Mouse (Mus musculus): ENCODE measurements at regions not wholly inside any gene's neighbourhood (a gene's known extent, or its start where the extent isn't known, plus 50 kb on each side); places are given as distances from the start of the nearest gene placed in this dataset.

GRCm38 (mm10) chr1:13992978-13993377 lies 2100.1 kb downstream of the 4930444P10Rik start:
- Histone ChIP-seq H3K4me3 (replicated peaks; ENCODE audit: low read length) (no peak overlapping the region), H3K4me1 (ENCODE audit: control insufficient read depth, insufficient read depth, low read length) (no peaks in the 10 kb centered on the region), H3K27me3 (ENCODE audit: control insufficient read depth, insufficient read depth, low read length) (no peaks in the 10 kb centered on the region), H3K9ac (ENCODE audit: low read depth, low read length, severe bottlenecking) (no peak overlapping the region), H3K36me3 (ENCODE audit: control insufficient read depth, insufficient read depth, low read length) (no peaks in the 10 kb centered on the region), H3K9me3 (ENCODE audit: control insufficient read depth, low read length) (no peaks in the 10 kb centered on the region), H3K27ac (replicated peaks; ENCODE audit: low read depth, low read length) (no peak overlapping the region), H3K4me2 (replicated peaks; ENCODE audit: low read depth, low read length, severe bottlenecking) (no peak overlapping the region)
- 50% methylated on average over 9 of the region's 9 CpGs for WGBS
- DNase-seq (ENCODE audit: low spot score) (no peak), ATAC-seq (ENCODE audit: low FRiP score, low read depth) (peak; percentile 41; the same call in 1 of the 2 replicates)
- TF ChIP-seq POLR2A (IDR thresholded peaks at IDR 0.05; ENCODE audit: borderline replicate concordance, extremely low read depth, insufficient read depth, insufficient read length) = no peak

GRCm38 (mm10) chr1:13989360-13989759 lies 2103.8 kb downstream of the 4930444P10Rik start:
- H3K27me3 ChIP-seq (ENCODE audit: control insufficient read depth, insufficient read depth, low read length) = no peaks in the 10 kb centered on the region
- no peaks in the 10 kb centered on the region for H3K9me3 ChIP-seq (ENCODE audit: control insufficient read depth, low read length)
- no peak overlapping the region for H3K4me2 ChIP-seq (replicated peaks; ENCODE audit: low read depth, low read length, severe bottlenecking)
- ATAC-seq (ENCODE audit: low FRiP score, low read depth) (peak; percentile 63; the same call in 1 of the 2 replicates), DNase-seq (ENCODE audit: low spot score) (peak; percentile 59)
- no peak overlapping the region for H3K4me3 ChIP-seq (replicated peaks; ENCODE audit: low read length)
- no peak overlapping the region for H3K9ac ChIP-seq (ENCODE audit: low read depth, low read length, severe bottlenecking)
- no peak for TF ChIP-seq POLR2A (IDR thresholded peaks at IDR 0.05; ENCODE audit: borderline replicate concordance, extremely low read depth, insufficient read depth, insufficient read length)
- H3K4me1 ChIP-seq (ENCODE audit: control insufficient read depth, insufficient read depth, low read length) = no peaks in the 10 kb centered on the region
- 46% methylated on average over 3 of the region's 3 CpGs for WGBS
- H3K27ac ChIP-seq (replicated peaks; ENCODE audit: low read depth, low read length) = no peak overlapping the region
- H3K36me3 ChIP-seq (ENCODE audit: control insufficient read depth, insufficient read depth, low read length) = no peaks in the 10 kb centered on the region

- H3K4me1 ChIP-seq (ENCODE audit: control insufficient read depth, insufficient read depth, low read length) = no peaks in the 10 kb centered on the region
- 95% methylated on average over 2 of the region's 2 CpGs for WGBS
- no peak for DNase-seq (ENCODE audit: low spot score)
- no peak for TF ChIP-seq POLR2A (IDR thresholded peaks at IDR 0.05; ENCODE audit: borderline replicate concordance, extremely low read depth, insufficient read depth, insufficient read length)
- H3K27ac ChIP-seq (replicated peaks; ENCODE audit: low read depth, low read length) = no peak overlapping the region
- no peak for ATAC-seq (ENCODE audit: low FRiP score, low read depth)
- H3K9ac ChIP-seq (ENCODE audit: low read depth, low read length, severe bottlenecking) = no peak overlapping the region
- no peaks in the 10 kb centered on the region for H3K36me3 ChIP-seq (ENCODE audit: control insufficient read depth, insufficient read depth, low read length)
- no peak overlapping the region for H3K4me2 ChIP-seq (replicated peaks; ENCODE audit: low read depth, low read length, severe bottlenecking)
- H3K27me3 ChIP-seq (ENCODE audit: control insufficient read depth, insufficient read depth, low read length) = no peaks in the 10 kb centered on the region
- H3K4me3 ChIP-seq (replicated peaks; ENCODE audit: low read length) = no peak overlapping the region
- H3K9me3 ChIP-seq (ENCODE audit: control insufficient read depth, low read length) = no peaks in the 10 kb centered on the region
Observed at GRCm38 (mm10) chr1:13984833-13985232, 2108.3 kb downstream of the 4930444P10Rik start.

GRCm38 (mm10) chr1:13980273-13980672 lies 2112.9 kb downstream of the 4930444P10Rik start:
- no peak overlapping the region for H3K4me2 ChIP-seq (replicated peaks; ENCODE audit: low read depth, low read length, severe bottlenecking)
- no peak for TF ChIP-seq POLR2A (IDR thresholded peaks at IDR 0.05; ENCODE audit: borderline replicate concordance, extremely low read depth, insufficient read depth, insufficient read length)
- H3K4me3 ChIP-seq (replicated peaks; ENCODE audit: low read length) = no peak overlapping the region
- H3K4me1 ChIP-seq (ENCODE audit: control insufficient read depth, insufficient read depth, low read length) = no peaks in the 10 kb centered on the region
- H3K36me3 ChIP-seq (ENCODE audit: control insufficient read depth, insufficient read depth, low read length) = no peaks in the 10 kb centered on the region
- DNase-seq (ENCODE audit: low spot score) = no peak
- no peak overlapping the region for H3K27ac ChIP-seq (replicated peaks; ENCODE audit: low read depth, low read length)
- H3K9ac ChIP-seq (ENCODE audit: low read depth, low read length, severe bottlenecking) = no peak overlapping the region
- no peaks in the 10 kb centered on the region for H3K9me3 ChIP-seq (ENCODE audit: control insufficient read depth, low read length)
- H3K27me3 ChIP-seq (ENCODE audit: control insufficient read depth, insufficient read depth, low read length) = no peaks in the 10 kb centered on the region
- ATAC-seq (ENCODE audit: low FRiP score, low read depth) = no peak
- 85% methylated on average over 6 of the region's 6 CpGs for WGBS

- H3K4me1 ChIP-seq (ENCODE audit: control insufficient read depth, insufficient read depth, low read length) = no peaks in the 10 kb centered on the region
- H3K36me3 ChIP-seq (ENCODE audit: control insufficient read depth, insufficient read depth, low read length) = no peaks in the 10 kb centered on the region
- no peak overlapping the region for H3K27ac ChIP-seq (replicated peaks; ENCODE audit: low read depth, low read length)
- no peak overlapping the region for H3K4me3 ChIP-seq (replicated peaks; ENCODE audit: low read length)
- WGBS = 88% methylated on average over 3 of the region's 3 CpGs
- ATAC-seq (ENCODE audit: low FRiP score, low read depth) = no peak
- TF ChIP-seq POLR2A (IDR thresholded peaks at IDR 0.05; ENCODE audit: borderline replicate concordance, extremely low read depth, insufficient read depth, insufficient read length) = no peak
- H3K4me2 ChIP-seq (replicated peaks; ENCODE audit: low read depth, low read length, severe bottlenecking) = no peak overlapping the region
- H3K27me3 ChIP-seq (ENCODE audit: control insufficient read depth, insufficient read depth, low read length) = no peaks in the 10 kb centered on the region
- no peak overlapping the region for H3K9ac ChIP-seq (ENCODE audit: low read depth, low read length, severe bottlenecking)
- no peaks in the 10 kb centered on the region for H3K9me3 ChIP-seq (ENCODE audit: control insufficient read depth, low read length)
- no peak for DNase-seq (ENCODE audit: low spot score)
Observed at GRCm38 (mm10) chr1:13978640-13979039, 2114.5 kb downstream of the 4930444P10Rik start.

- Histone ChIP-seq H3K4me2 (replicated peaks; ENCODE audit: low read depth, low read length, severe bottlenecking) (no peak overlapping the region), H3K4me3 (replicated peaks; ENCODE audit: low read length) (no peak overlapping the region), H3K27ac (replicated peaks; ENCODE audit: low read depth, low read length) (no peak overlapping the region), H3K36me3 (ENCODE audit: control insufficient read depth, insufficient read depth, low read length) (no peaks in the 10 kb centered on the region), H3K27me3 (ENCODE audit: control insufficient read depth, insufficient read depth, low read length) (no peaks in the 10 kb centered on the region), H3K9me3 (ENCODE audit: control insufficient read depth, low read length) (no peaks in the 10 kb centered on the region), H3K9ac (ENCODE audit: low read depth, low read length, severe bottlenecking) (no peak overlapping the region), H3K4me1 (ENCODE audit: control insufficient read depth, insufficient read depth, low read length) (no peaks in the 10 kb centered on the region)
- no peak for TF ChIP-seq POLR2A (IDR thresholded peaks at IDR 0.05; ENCODE audit: borderline replicate concordance, extremely low read depth, insufficient read depth, insufficient read length)
- no peak for DNase-seq (ENCODE audit: low spot score)
- WGBS = 80% methylated on average over 1 of the region's 1 CpGs
- no peak for ATAC-seq (ENCODE audit: low FRiP score, low read depth)
Observed at GRCm38 (mm10) chr1:13977207-13977606, 2115.9 kb downstream of the 4930444P10Rik start.

All from limb, embryonic 14.5 days (tissue).